Comparison of ENCODE assay signal across 25 mouse cellular contexts in the genomic region with DNA sequence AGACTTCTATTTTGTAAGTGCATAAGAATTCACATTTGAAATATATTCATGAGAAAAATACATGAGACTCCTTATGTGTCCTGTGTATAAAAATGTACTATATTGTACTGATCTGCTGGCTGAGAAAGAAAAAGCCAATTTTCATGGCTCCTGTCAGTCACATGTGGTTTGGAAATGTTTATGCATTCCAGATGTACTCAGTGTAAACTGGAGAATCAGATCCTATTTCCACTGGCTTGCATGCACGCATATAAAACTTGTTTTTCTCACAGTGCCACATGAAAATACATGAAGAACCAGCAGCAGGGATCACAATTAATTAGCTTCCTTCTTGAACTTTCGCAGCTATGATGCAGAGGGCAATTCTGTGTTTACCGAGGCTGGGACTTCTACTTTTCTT.
DNase-seq lines count a peak whose midpoint lies in the region; ATAC-seq and TF ChIP-seq lines count a peak whose summit lies in the region.
"Had no signal": no experiment of that assay in that cellular context is flagged by ENCODE, and none has a peak within 500 bp of the region (broad histone marks: within the 10 kb centered on the region; RNA-seq: fewer than 3 reads in every experiment).

No protein-coding gene starts in this region.

- no peaks in the 10 kb centered on the region for H3K4me1 ChIP-seq in kidney, postnatal 0 days (replicated peaks; ENCODE audit: insufficient read depth, low read length)
- peaks cover 5% of the 10 kb centered on the region; the same call in 1 of the 2 replicates for H3K4me1 ChIP-seq in limb, embryonic 14.5 days (ENCODE audit: control insufficient read depth, insufficient read depth, low read length)
- H3K4me1 ChIP-seq: forebrain, embryonic 15.5 days; heart, embryonic 10.5 days; hindbrain, embryonic 13.5 days; megakaryocyte, embryonic 14.5 days; midbrain, embryonic 13.5 days had no signal

- H3K4me2 ChIP-seq in kidney, postnatal 0 days (ENCODE audit: low read length) = no peak overlapping the region
- no peak overlapping the region for H3K4me2 ChIP-seq in limb, embryonic 14.5 days (replicated peaks; ENCODE audit: low read depth, low read length, severe bottlenecking)
- H3K4me2 ChIP-seq: forebrain, embryonic 15.5 days; hindbrain, embryonic 13.5 days; liver, embryonic 11.5 days; midbrain, embryonic 13.5 days had no signal

- no peaks in the 10 kb centered on the region for H3K9me3 ChIP-seq in kidney, postnatal 0 days (replicated peaks; ENCODE audit: low read length)
- H3K9me3 ChIP-seq in limb, embryonic 14.5 days (ENCODE audit: control insufficient read depth, low read length) = no peaks in the 10 kb centered on the region
- H3K9me3 ChIP-seq: forebrain, embryonic 15.5 days; heart, embryonic 10.5 days; hindbrain, embryonic 13.5 days; megakaryocyte, embryonic 14.5 days; midbrain, embryonic 13.5 days had no signal

- H3K27ac ChIP-seq in kidney, postnatal 0 days = no peak overlapping the region
- no peak overlapping the region for H3K27ac ChIP-seq in limb, embryonic 14.5 days (replicated peaks; ENCODE audit: low read depth, low read length)
- H3K27ac ChIP-seq: forebrain, embryonic 15.5 days; heart, embryonic 10.5 days; hindbrain, embryonic 13.5 days; midbrain, embryonic 13.5 days had no signal

- TF ChIP-seq POLR2A in brain, embryonic 14.5 days (IDR thresholded peaks at IDR 0.05; ENCODE audit: borderline replicate concordance, extremely low read depth, insufficient read depth, insufficient read length, poor library complexity, severe bottlenecking) = no peak
- TF ChIP-seq POLR2A in limb, embryonic 14.5 days (IDR thresholded peaks at IDR 0.05; ENCODE audit: borderline replicate concordance, extremely low read depth, insufficient read depth, insufficient read length) = no peak

- H3K9ac ChIP-seq in kidney, postnatal 0 days (ENCODE audit: low read depth, low read length) = no peak overlapping the region
- H3K9ac ChIP-seq in limb, embryonic 14.5 days (ENCODE audit: low read depth, low read length, severe bottlenecking) = no peak overlapping the region
- H3K9ac ChIP-seq: forebrain, embryonic 15.5 days; hindbrain, embryonic 13.5 days; midbrain, embryonic 13.5 days had no signal

- peak; percentile 8 for DNase-seq in kidney, postnatal 0 days (ENCODE audit: low spot score)
- no peak for DNase-seq in kidney, postnatal 14 days
- peak; percentile 3 for DNase-seq in brain, embryonic 14.5 days (ENCODE audit: low read depth)
- peak; percentile 16 for DNase-seq in hindlimb bud, embryonic 11.5 days (ENCODE audit: extremely low spot score, low read depth, low spot score)
- peak; percentile 45 for DNase-seq in limb, embryonic 14.5 days (ENCODE audit: low spot score)
- no peak for DNase-seq in layer of hippocampus, postnatal 10 days (ENCODE audit: low spot score in 2 of 2)
- DNase-seq in heart, adult 11 months = no peak
- no peak for DNase-seq in right cerebral cortex, adult 18-20 months
- DNase-seq: adrenal gland, postnatal 10 days; B cell, adult 2 months; cerebellum, adult 11 months; cerebellum, adult 9-11 months; heart, postnatal 4 days; kidney, adult 9 months; kidney, postnatal 25 days; lung, postnatal 4 days; right cerebral cortex, postnatal 14 days had no signal

- H3K36me3 ChIP-seq in kidney, postnatal 0 days (ENCODE audit: insufficient read depth, low read length) = no peaks in the 10 kb centered on the region
- no peaks in the 10 kb centered on the region for H3K36me3 ChIP-seq in limb, embryonic 14.5 days (ENCODE audit: control insufficient read depth, insufficient read depth, low read length)
- H3K36me3 ChIP-seq: forebrain, embryonic 15.5 days; heart, embryonic 10.5 days; hindbrain, embryonic 13.5 days; midbrain, embryonic 13.5 days had no signal

- 37% methylated on average over 3 of the region's 3 CpGs for WGBS in kidney, postnatal 0 days
- 23% methylated on average over 3 of the region's 3 CpGs for WGBS in limb, embryonic 14.5 days

- TF ChIP-seq CTCF in kidney, postnatal 0 days (IDR thresholded peaks at IDR 0.05; ENCODE audit: low read depth) = no peak
- no peak for TF ChIP-seq CTCF in brain, embryonic 14.5 days (IDR thresholded peaks at IDR 0.05; ENCODE audit: borderline replicate concordance, extremely low read depth, insufficient read depth, insufficient read length)

- H3K4me3 ChIP-seq in kidney, postnatal 0 days (replicated peaks; ENCODE audit: low read depth, low read length) = no peak overlapping the region
- H3K4me3 ChIP-seq in limb, embryonic 14.5 days (replicated peaks; ENCODE audit: low read length) = no peak overlapping the region
- H3K4me3 ChIP-seq: forebrain, embryonic 15.5 days; heart, embryonic 10.5 days; hindbrain, embryonic 13.5 days; megakaryocyte, embryonic 14.5 days; midbrain, embryonic 13.5 days had no signal

- no peaks in the 10 kb centered on the region for H3K27me3 ChIP-seq in kidney, postnatal 0 days (ENCODE audit: insufficient read depth, low read length)
- H3K27me3 ChIP-seq in limb, embryonic 14.5 days (ENCODE audit: control insufficient read depth, insufficient read depth, low read length) = no peaks in the 10 kb centered on the region
- H3K27me3 ChIP-seq: forebrain, embryonic 15.5 days; hindbrain, embryonic 13.5 days; megakaryocyte, embryonic 14.5 days; midbrain, embryonic 13.5 days had no signal

- ATAC-seq in kidney, postnatal 0 days (replicated peaks; ENCODE audit: low FRiP score, low read depth) = no peak
- ATAC-seq in limb, embryonic 14.5 days (ENCODE audit: low FRiP score, low read depth) = peak; percentile 41; the same call in 1 of the 2 replicates
- ATAC-seq: forebrain, embryonic 15.5 days; intestine, postnatal 0 days; lung, postnatal 0 days; midbrain, embryonic 13.5 days had no signal

Comparison
In these comparisons a context has a peak if more than half of its experiments do, and no peak if none do; other contexts are left out.
1. DNase-seq: peak in kidney, postnatal 0 days (single experiment), brain, embryonic 14.5 days (single experiment), hindlimb bud, embryonic 11.5 days (single experiment) and limb, embryonic 14.5 days (single experiment); none in kidney, postnatal 14 days (single experiment), layer of hippocampus, postnatal 10 days (0 of 2), heart, adult 11 months (single experiment) and right cerebral cortex, adult 18-20 months (single experiment).